Mouse (Mus musculus): ENCODE results near the gene Krt35.

GRCm38 (mm10) chr11:100140966-100141365 lies 44.9 kb upstream of the Krt35 start:
- TF ChIP-seq ZC3H11A (IDR thresholded peaks at IDR 0.05; ENCODE audit: borderline replicate concordance, low read depth, low read length) (no peak), ZNF384 (IDR thresholded peaks at IDR 0.05; ENCODE audit: low read depth, low read length) (no peak), MAFK (IDR thresholded peaks at IDR 0.05; ENCODE audit: insufficient read depth, low read depth, low read length) (no peak)

Data from ES-E14 (cell line).